9 mouse cellular contexts compared by ENCODE assay signal in genomic region chr13:36726951-36727778, GRCm38 (mm10). TPM values are rescaled to one million over a fixed set of nuclear protein-coding genes. Genes with fewer than 3 reads are reported as not detected.
DNase-seq lines count a peak whose midpoint lies in the region; ATAC-seq and TF ChIP-seq lines count a peak whose summit lies in the region.
"Had no signal": no experiment of that assay in that cellular context is flagged by ENCODE, and none has a peak within 500 bp of the region (broad histone marks: within the 10 kb centered on the region; RNA-seq: fewer than 3 reads in every experiment).

No protein-coding gene starts in this region.

- H3K36me3 ChIP-seq in testis, adult 2 months (ENCODE audit: control insufficient read depth, insufficient read depth, low read length), result no peaks in the 10 kb centered on the region
- no peaks in the 10 kb centered on the region for H3K36me3 ChIP-seq in heart, postnatal 0 days (replicated peaks; ENCODE audit: control insufficient read depth, insufficient read depth, low read length)
- no peaks in the 10 kb centered on the region for H3K36me3 ChIP-seq in limb, embryonic 10.5 days
- H3K36me3 ChIP-seq in neural tube, embryonic 11.5 days (ENCODE audit: control insufficient read depth, insufficient read depth, low read length), result no peaks in the 10 kb centered on the region

- no peak for TF ChIP-seq EP300 in heart, postnatal 0 days (IDR thresholded peaks at IDR 0.05; ENCODE audit: low read depth)

- no peaks in the 10 kb centered on the region for H3K9me3 ChIP-seq in heart, postnatal 0 days (replicated peaks; ENCODE audit: control insufficient read depth, low read length)
- H3K9me3 ChIP-seq in limb, embryonic 10.5 days (replicated peaks), result no peaks in the 10 kb centered on the region
- no peaks in the 10 kb centered on the region for H3K9me3 ChIP-seq in neural tube, embryonic 11.5 days (ENCODE audit: control insufficient read depth, low read length)

- 1% methylated on average over 34 of the region's 34 CpGs for WGBS in heart, postnatal 0 days
- under 1% methylated on average over 34 of the region's 34 CpGs for WGBS in limb, embryonic 10.5 days
- WGBS in neural tube, embryonic 11.5 days, result under 1% methylated on average over 34 of the region's 34 CpGs

- TF ChIP-seq CTCF in testis, adult 2 months (IDR thresholded peaks at IDR 0.05; ENCODE audit: control insufficient read depth, insufficient read depth, insufficient replicate concordance, low read depth, low read length), result no peak
- no peak for TF ChIP-seq CTCF in heart, postnatal 0 days (IDR thresholded peaks at IDR 0.05; ENCODE audit: low read depth)

- no peak for TF ChIP-seq POLR2A in testis, adult 2 months (IDR thresholded peaks at IDR 0.05; ENCODE audit: control insufficient read depth, low read depth, low read length)

- H3K27me3 ChIP-seq in testis, adult 2 months (ENCODE audit: control insufficient read depth, insufficient read depth, low read length), result peaks cover 6% of the 10 kb centered on the region
- H3K27me3 ChIP-seq in heart, postnatal 0 days (ENCODE audit: control insufficient read depth, insufficient read depth, low read length), result peaks cover 94% of the 10 kb centered on the region
- peaks cover 99% of the 10 kb centered on the region for H3K27me3 ChIP-seq in limb, embryonic 10.5 days (ENCODE audit: low read depth, poor library complexity, severe bottlenecking)
- peaks cover 91% of the 10 kb centered on the region for H3K27me3 ChIP-seq in neural tube, embryonic 11.5 days (ENCODE audit: control insufficient read depth, insufficient read depth, low read length)

- peaks cover 21% of the 10 kb centered on the region for H3K4me1 ChIP-seq in testis, adult 2 months (ENCODE audit: control insufficient read depth, insufficient read depth, low read length)
- H3K4me1 ChIP-seq in heart, postnatal 0 days (ENCODE audit: control insufficient read depth, insufficient read depth), result no peaks in the 10 kb centered on the region
- H3K4me1 ChIP-seq in limb, embryonic 10.5 days, result peaks cover 62% of the 10 kb centered on the region
- peaks cover 18% of the 10 kb centered on the region for H3K4me1 ChIP-seq in neural tube, embryonic 11.5 days (ENCODE audit: control insufficient read depth, insufficient read depth, low read length)

- ATAC-seq in heart, postnatal 0 days (ENCODE audit: insufficient read depth, low read depth), result no peak
- ATAC-seq in neural tube, embryonic 11.5 days (ENCODE audit: insufficient read depth, low FRiP score, low TSS enrichment), result 0 out of 2 replicates have a peak, but pooled peaks have one; percentile 28

- no peak overlapping the region for H3K9ac ChIP-seq in heart, postnatal 0 days (replicated peaks; ENCODE audit: low read depth, low read length)
- peak overlapping the region; percentile 54 for H3K9ac ChIP-seq in neural tube, embryonic 11.5 days (ENCODE audit: low read length)

- no peak overlapping the region for H3K27ac ChIP-seq in testis, adult 2 months (ENCODE audit: control insufficient read depth, insufficient read depth, low read depth, low read length)
- no peak overlapping the region for H3K27ac ChIP-seq in heart, postnatal 0 days (ENCODE audit: low read depth)
- H3K27ac ChIP-seq in limb, embryonic 10.5 days, result peak overlapping the region; percentile 81
- H3K27ac ChIP-seq in neural tube, embryonic 11.5 days (ENCODE audit: low read depth, low read length), result peak overlapping the region; percentile 85

- H3K4me2 ChIP-seq in heart, postnatal 0 days (ENCODE audit: low read depth, low read length), result peak overlapping the region; percentile 60
- peak overlapping the region; percentile 55 for H3K4me2 ChIP-seq in neural tube, embryonic 11.5 days (ENCODE audit: low read depth)

- no peak for DNase-seq in testis, postnatal 10 days (ENCODE audit: low spot score)
- peak; percentile 83 to 84 for DNase-seq in cerebellum, postnatal 25 days
- no peak for DNase-seq in heart, postnatal 0 days (ENCODE audit: low spot score)
- DNase-seq in limb, embryonic 10.5 days (ENCODE audit: low spot score), result peak; percentile 77
- DNase-seq in neural tube, embryonic 11.5 days (ENCODE audit: low spot score), result peak; percentile 60
- DNase-seq in ovary, adult 18-20 months (ENCODE audit: low spot score), result no peak
- DNase-seq in gastrocnemius, postnatal 25 days, result no peak

- peak overlapping the region; percentile 14 for H3K4me3 ChIP-seq in testis, adult 2 months (ENCODE audit: control insufficient read depth, low read depth, low read length)
- peak overlapping the region; percentile 41 for H3K4me3 ChIP-seq in heart, postnatal 0 days (ENCODE audit: low read depth, low read length)
- peak overlapping the region; percentile 55 for H3K4me3 ChIP-seq in limb, embryonic 10.5 days
- H3K4me3 ChIP-seq in neural tube, embryonic 11.5 days (ENCODE audit: low read depth, low read length), result peak overlapping the region; percentile 34

RNA-seq across cellular contexts. Expression of gene Nrn1, which starts 7.8 kb away (rescaled TPM):
- polyA plus RNA-seq in testis, adult 2 months (2012; rRNA removed), result 1.1 and 1.8 TPM in 2 replicates
- total RNA-seq in heart, postnatal 0 days (2014; rRNA removed; ENCODE audit: low replicate concordance), result 6.4 and 10.6 TPM in 2 replicates
- 2.4 and 2.8 TPM in 2 replicates for polyA plus RNA-seq in heart, postnatal 0 days (2015; fragmentation: Nextera tagmentation; extraction: Ambion mirVana)
- 0.60 and 0.91 TPM in 2 replicates for polyA plus RNA-seq in limb, embryonic 10.5 days (2016; fragmentation: Nextera tagmentation; extraction: Ambion mirVana)
- polyA plus RNA-seq in neural tube, embryonic 11.5 days (2014; fragmentation: Nextera tagmentation; extraction: Ambion mirVana), result 27.3 and 27.5 TPM in 2 replicates
- 1 to 10 TPM; 1.2 to 1.5 TPM for total RNA-seq in gastrocnemius, postnatal 25 days (2021)
- total RNA-seq: neutrophil, adult 5-6 weeks had no signal

Comparison
In these comparisons a context has a peak if more than half of its experiments do, and no peak if none do; other contexts are left out.
1. H3K27ac ChIP-seq: peak in limb, embryonic 10.5 days (single experiment) and neural tube, embryonic 11.5 days (single experiment); none in testis, adult 2 months (single experiment) and heart, postnatal 0 days (single experiment).
2. DNase-seq: peak in cerebellum, postnatal 25 days (2 of 2), limb, embryonic 10.5 days (single experiment) and neural tube, embryonic 11.5 days (single experiment); none in testis, postnatal 10 days (single experiment), heart, postnatal 0 days (single experiment), ovary, adult 18-20 months (single experiment) and gastrocnemius, postnatal 25 days (single experiment).
3. Peak in every context shown above with its lines, with median percentiles within 50 percentile points of each other: H3K4me3 ChIP-seq.